Mouse (Mus musculus): ENCODE results near the gene Rpap2. TPM values are rescaled to one million over a fixed set of nuclear protein-coding genes. Genes with fewer than 3 reads are reported as not detected.

The Rpap2 gene
- polyA plus RNA-seq, 1 experiment from 2014 or later, result 15.2 TPM

DNA sequence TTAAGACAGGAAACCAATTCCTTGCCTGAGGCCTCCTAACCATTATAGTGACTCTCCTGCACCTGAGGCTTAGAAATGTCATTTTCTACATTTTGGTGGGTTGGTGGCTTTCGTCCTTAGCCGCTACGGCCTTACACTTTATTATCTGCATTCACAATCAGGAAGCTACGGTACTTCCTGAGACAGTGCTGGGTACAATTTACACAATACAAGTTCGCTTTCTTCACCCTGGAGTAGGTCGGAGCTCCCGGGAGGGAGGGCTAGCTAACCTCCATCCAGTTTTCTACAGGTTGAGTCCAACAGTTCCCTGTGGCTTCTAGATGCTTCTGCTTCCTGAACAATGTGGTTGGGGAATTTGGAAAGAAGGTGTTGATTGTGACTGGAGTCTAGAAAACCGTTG is 101.7 kb downstream of the Rpap2 start:
- Histone ChIP-seq H3K27me3 (ENCODE audit: control insufficient read depth, insufficient read depth, low read length) (no peaks in the 10 kb centered on the region), H3K9me3 (replicated peaks; ENCODE audit: control insufficient read depth, low read length) (0 out of 2 replicates have a peak, but pooled peaks cover 3% of the 10 kb centered on the region), H3K4me1 (ENCODE audit: control insufficient read depth, insufficient read depth, low read length) (peaks cover 2% of the 10 kb centered on the region; the same call in 1 of the 2 replicates), H3K36me3 (ENCODE audit: control insufficient read depth, insufficient read depth) (no peaks in the 10 kb centered on the region), H3K9ac (ENCODE audit: low read length) (no peak overlapping the region), H3K4me2 (ENCODE audit: low read depth, low read length) (no peak overlapping the region), H3K4me3 (ENCODE audit: low read length) (no peak overlapping the region), H3K27ac (ENCODE audit: low read length) (no peak overlapping the region)
- WGBS, result 62% methylated on average over 8 of the region's 8 CpGs
- no peak for ATAC-seq (replicated peaks; ENCODE audit: extremely low read depth, insufficient read depth, low FRiP score)

DNA sequence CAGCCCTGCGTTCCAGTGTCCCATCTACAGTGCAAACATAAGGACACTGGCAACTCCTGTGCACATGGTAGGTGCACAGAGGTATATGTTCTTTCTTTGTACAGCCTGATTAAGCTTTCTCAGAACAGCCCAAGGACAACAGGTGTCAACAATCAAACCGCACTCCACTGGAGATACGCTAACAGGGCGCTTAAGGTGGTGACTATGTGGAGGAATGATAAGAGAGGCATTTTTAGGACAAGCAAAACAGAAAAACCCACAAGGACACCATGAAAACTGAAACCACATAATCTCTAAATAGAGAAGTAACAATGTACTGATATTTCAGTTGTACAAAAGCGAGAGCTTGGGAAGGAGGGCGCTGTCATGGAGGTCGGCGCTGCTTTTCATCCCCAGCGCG is 103.7 kb downstream of the Rpap2 start:
- WGBS, result 53% methylated on average over 10 of the region's 10 CpGs

DNA sequence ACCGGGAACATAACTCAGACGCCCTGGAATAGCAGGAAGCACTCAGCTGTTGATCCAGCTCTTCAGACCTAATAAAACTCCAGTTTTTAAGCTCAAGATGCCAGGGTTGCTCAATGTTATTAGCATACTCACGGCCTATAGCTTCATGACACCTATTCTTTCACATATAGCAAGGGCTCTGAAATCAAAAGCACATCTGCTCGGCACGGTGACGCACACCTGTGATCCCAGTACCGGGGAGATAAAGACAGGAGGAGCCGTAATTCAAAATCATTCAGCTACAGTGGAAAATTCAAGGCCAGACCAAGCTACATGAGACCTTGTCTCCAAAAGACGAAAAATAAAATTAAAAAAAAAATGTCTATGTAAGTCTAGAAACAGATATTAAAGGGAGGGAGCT is 104.5 kb downstream of the Rpap2 start:
- ATAC-seq (replicated peaks; ENCODE audit: extremely low read depth, insufficient read depth, low FRiP score), result no peak
- H3K9ac ChIP-seq (ENCODE audit: low read length), result no peak overlapping the region
- no peaks in the 10 kb centered on the region for H3K9me3 ChIP-seq (replicated peaks; ENCODE audit: control insufficient read depth, low read length)
- no peak overlapping the region for H3K4me3 ChIP-seq (ENCODE audit: low read length)
- no peaks in the 10 kb centered on the region for H3K27me3 ChIP-seq (ENCODE audit: control insufficient read depth, insufficient read depth, low read length)
- no peaks in the 10 kb centered on the region for H3K36me3 ChIP-seq (ENCODE audit: control insufficient read depth, insufficient read depth)
- 81% methylated on average over 9 of the region's 9 CpGs for WGBS
- H3K27ac ChIP-seq (ENCODE audit: low read length), result no peak overlapping the region
- H3K4me1 ChIP-seq (ENCODE audit: control insufficient read depth, insufficient read depth, low read length), result peaks cover 2% of the 10 kb centered on the region; the same call in 1 of the 2 replicates
- H3K4me2 ChIP-seq (ENCODE audit: low read depth, low read length), result no peak overlapping the region

More for the DNA sequence above, 103.7 kb downstream of the Rpap2 start:
- peak; percentile 69 for ATAC-seq (replicated peaks; ENCODE audit: extremely low read depth, insufficient read depth, low FRiP score)
- H3K4me1 ChIP-seq (ENCODE audit: control insufficient read depth, insufficient read depth, low read length), result peaks cover 2% of the 10 kb centered on the region; the same call in 1 of the 2 replicates
- H3K9ac ChIP-seq (ENCODE audit: low read length), result no peak overlapping the region
- H3K4me3 ChIP-seq (ENCODE audit: low read length), result no peak overlapping the region
- H3K4me2 ChIP-seq (ENCODE audit: low read depth, low read length), result peak overlapping the region; percentile 25
- no peak overlapping the region for H3K27ac ChIP-seq (ENCODE audit: low read length)
- no peaks in the 10 kb centered on the region for H3K36me3 ChIP-seq (ENCODE audit: control insufficient read depth, insufficient read depth)
- H3K27me3 ChIP-seq (ENCODE audit: control insufficient read depth, insufficient read depth, low read length), result no peaks in the 10 kb centered on the region
- 0 out of 2 replicates have a peak, but pooled peaks cover 1% of the 10 kb centered on the region for H3K9me3 ChIP-seq (replicated peaks; ENCODE audit: control insufficient read depth, low read length)

DNA sequence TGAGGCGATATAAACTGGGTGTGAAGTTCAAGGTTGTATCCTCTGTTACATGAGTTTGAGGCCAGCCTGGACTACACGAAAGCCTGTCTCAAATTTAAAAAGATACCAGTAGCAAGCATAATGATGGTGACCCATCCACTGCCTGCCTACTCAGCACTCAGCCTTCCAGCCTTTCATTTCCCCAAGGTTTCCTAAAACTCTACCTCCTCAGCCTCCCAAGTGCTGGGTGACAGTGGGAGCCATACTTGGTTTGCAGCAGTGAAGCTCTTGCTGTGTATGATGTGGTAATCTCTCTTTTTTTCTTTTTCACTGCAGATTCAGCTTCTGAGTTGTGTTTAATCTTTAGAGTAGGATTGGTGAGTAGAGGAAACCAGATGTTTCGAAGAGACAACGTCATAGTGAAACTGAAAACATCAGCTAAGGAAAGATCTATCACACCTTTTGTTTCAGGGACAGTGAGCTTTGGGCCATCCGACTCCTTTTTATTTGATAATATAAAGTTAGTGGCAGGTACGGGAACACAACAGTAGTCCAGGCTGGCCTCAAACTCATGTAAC is 106.1 kb downstream of the Rpap2 start:
- Histone ChIP-seq H3K27ac (ENCODE audit: low read length) (no peak overlapping the region), H3K4me2 (ENCODE audit: low read depth, low read length) (no peak overlapping the region), H3K4me1 (ENCODE audit: control insufficient read depth, insufficient read depth, low read length) (peaks cover 2% of the 10 kb centered on the region; the same call in 1 of the 2 replicates), H3K36me3 (ENCODE audit: control insufficient read depth, insufficient read depth) (no peaks in the 10 kb centered on the region), H3K4me3 (ENCODE audit: low read length) (no peak overlapping the region), H3K27me3 (ENCODE audit: control insufficient read depth, insufficient read depth, low read length) (no peaks in the 10 kb centered on the region), H3K9me3 (replicated peaks; ENCODE audit: control insufficient read depth, low read length) (no peaks in the 10 kb centered on the region), H3K9ac (ENCODE audit: low read length) (no peak overlapping the region)
- WGBS, result 79% methylated on average over 6 of the region's 6 CpGs
- 0 out of 2 replicates have a peak, but pooled peaks have one; percentile 33 for ATAC-seq (replicated peaks; ENCODE audit: extremely low read depth, insufficient read depth, low FRiP score)

DNA sequence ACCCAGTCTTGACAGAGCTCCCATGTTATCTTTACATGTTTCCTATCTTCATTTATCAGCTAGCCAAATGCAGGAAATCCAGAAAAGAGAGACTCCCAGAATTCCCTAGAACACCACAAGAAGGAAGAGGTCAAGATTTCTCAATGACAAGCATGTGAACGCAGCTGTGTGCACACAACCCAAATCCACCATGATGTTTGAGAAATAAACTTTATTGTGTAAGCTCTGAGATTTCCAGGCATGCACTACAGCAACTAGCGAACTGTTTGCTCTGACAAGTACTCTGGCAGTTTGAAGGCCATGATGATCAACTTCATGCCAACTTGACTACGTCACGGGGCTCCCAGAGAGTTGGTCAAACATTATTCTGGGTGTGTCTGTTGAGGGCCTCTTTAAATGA is 108.6 kb downstream of the Rpap2 start:
- no peak overlapping the region for H3K4me2 ChIP-seq (ENCODE audit: low read depth, low read length)
- H3K27me3 ChIP-seq (ENCODE audit: control insufficient read depth, insufficient read depth, low read length), result no peaks in the 10 kb centered on the region
- H3K36me3 ChIP-seq (ENCODE audit: control insufficient read depth, insufficient read depth), result no peaks in the 10 kb centered on the region
- peaks cover 2% of the 10 kb centered on the region; the same call in 1 of the 2 replicates for H3K4me1 ChIP-seq (ENCODE audit: control insufficient read depth, insufficient read depth, low read length)
- no peak overlapping the region for H3K4me3 ChIP-seq (ENCODE audit: low read length)
- no peak overlapping the region for H3K9ac ChIP-seq (ENCODE audit: low read length)
- no peaks in the 10 kb centered on the region for H3K9me3 ChIP-seq (replicated peaks; ENCODE audit: control insufficient read depth, low read length)
- ATAC-seq (replicated peaks; ENCODE audit: extremely low read depth, insufficient read depth, low FRiP score), result no peak
- H3K27ac ChIP-seq (ENCODE audit: low read length), result no peak overlapping the region
- 77% methylated on average over 4 of the region's 4 CpGs for WGBS

DNA sequence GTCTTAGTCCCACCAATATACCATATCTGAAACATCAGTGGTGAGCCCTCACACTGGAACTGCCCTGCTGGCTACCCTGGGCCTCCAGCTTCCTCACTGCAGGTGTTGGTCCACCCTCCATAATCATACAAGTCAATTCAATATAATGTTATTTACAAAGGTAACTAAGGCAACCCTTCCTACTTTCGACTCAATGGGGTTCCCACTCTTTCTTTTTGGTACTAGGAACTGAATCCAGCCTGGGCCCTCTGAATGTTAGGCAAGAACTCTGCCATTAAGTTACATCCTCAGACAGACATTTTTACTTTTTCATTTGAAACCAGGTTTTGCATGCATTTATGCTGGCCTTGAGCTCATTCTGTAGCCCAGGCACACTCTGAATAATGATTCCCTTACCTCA is 109.1 kb downstream of the Rpap2 start:
- no peak overlapping the region for H3K4me3 ChIP-seq (ENCODE audit: low read length)
- no peak overlapping the region for H3K9ac ChIP-seq (ENCODE audit: low read length)
- no peaks in the 10 kb centered on the region for H3K36me3 ChIP-seq (ENCODE audit: control insufficient read depth, insufficient read depth)
- H3K4me2 ChIP-seq (ENCODE audit: low read depth, low read length), result no peak overlapping the region
- 67% methylated on average over 1 of the region's 1 CpGs for WGBS
- H3K27ac ChIP-seq (ENCODE audit: low read length), result no peak overlapping the region
- no peaks in the 10 kb centered on the region for H3K9me3 ChIP-seq (replicated peaks; ENCODE audit: control insufficient read depth, low read length)
- no peaks in the 10 kb centered on the region for H3K27me3 ChIP-seq (ENCODE audit: control insufficient read depth, insufficient read depth, low read length)
- H3K4me1 ChIP-seq (ENCODE audit: control insufficient read depth, insufficient read depth, low read length), result 0 out of 2 replicates have a peak, but pooled peaks cover 2% of the 10 kb centered on the region
- no peak for ATAC-seq (replicated peaks; ENCODE audit: extremely low read depth, insufficient read depth, low FRiP score)

DNA sequence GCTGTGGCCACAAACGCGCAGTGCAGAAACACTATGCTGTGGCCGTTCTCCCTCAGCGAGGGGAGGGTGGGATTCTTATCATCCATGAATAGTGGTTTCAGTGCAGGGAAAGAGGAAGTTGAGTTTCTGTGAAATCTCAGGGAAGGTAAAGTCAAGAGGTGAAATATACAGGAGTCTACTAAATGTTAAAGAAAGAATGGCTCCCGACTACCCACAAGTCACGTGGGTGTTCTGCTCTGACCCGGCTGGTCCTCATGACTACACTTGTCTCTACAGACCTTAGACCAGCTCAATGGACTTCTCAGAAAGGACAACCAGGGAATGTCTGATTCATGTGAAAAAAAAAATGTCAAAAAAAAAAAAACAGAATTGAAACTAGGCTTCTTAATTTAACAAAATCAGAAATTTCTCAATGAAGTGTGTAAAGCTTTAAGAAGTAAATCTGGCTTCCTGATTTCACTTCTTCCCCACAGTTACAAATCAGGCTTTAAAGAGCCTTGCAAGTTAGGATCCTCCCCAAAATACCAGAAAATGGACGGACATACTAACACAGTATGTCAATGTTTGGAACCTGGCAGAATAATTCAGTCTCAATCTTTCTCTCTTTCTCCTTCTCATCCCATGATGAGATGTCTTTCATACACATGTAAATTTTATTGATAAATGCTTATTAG is 111.1 kb downstream of the Rpap2 start:
- Histone ChIP-seq H3K27ac (ENCODE audit: low read length) (no peak overlapping the region), H3K36me3 (ENCODE audit: control insufficient read depth, insufficient read depth) (no peaks in the 10 kb centered on the region), H3K9ac (ENCODE audit: low read length) (no peak overlapping the region), H3K9me3 (replicated peaks; ENCODE audit: control insufficient read depth, low read length) (no peaks in the 10 kb centered on the region), H3K4me2 (ENCODE audit: low read depth, low read length) (no peak overlapping the region), H3K27me3 (ENCODE audit: control insufficient read depth, insufficient read depth, low read length) (no peaks in the 10 kb centered on the region), H3K4me3 (ENCODE audit: low read length) (no peak overlapping the region), H3K4me1 (ENCODE audit: control insufficient read depth, insufficient read depth, low read length) (no peaks in the 10 kb centered on the region)
- no peak for ATAC-seq (replicated peaks; ENCODE audit: extremely low read depth, insufficient read depth, low FRiP score)
- WGBS, result 72% methylated on average over 8 of the region's 8 CpGs

Other genes with a start within 250 kb of the Rpap2 start
- 1.5 and 1.6 TPM in 2 replicates for gene Ephx4, start 194.6 kb upstream of the Rpap2 start, polyA plus RNA-seq (2015; fragmentation: Nextera tagmentation; extraction: Ambion mirVana)
- gene Lpcat2b, start 165.8 kb upstream of the Rpap2 start, polyA plus RNA-seq (2015; fragmentation: Nextera tagmentation; extraction: Ambion mirVana), result not detected in 2 replicates
- gene Btbd8, start 159.4 kb upstream of the Rpap2 start, polyA plus RNA-seq (2015; fragmentation: Nextera tagmentation; extraction: Ambion mirVana), result 3.2 TPM in 2 replicates
- gene Gm42669, start 89.8 kb upstream of the Rpap2 start, polyA plus RNA-seq (2015; fragmentation: Nextera tagmentation; extraction: Ambion mirVana), result 0.21 and 0.30 TPM in 2 replicates
- 0.04 and 0.07 TPM in 2 replicates for gene 1700028K03Rik, start 62.7 kb upstream of the Rpap2 start, polyA plus RNA-seq (2015; fragmentation: Nextera tagmentation; extraction: Ambion mirVana)
- gene Glmn, start 515 bp downstream of the Rpap2 start, polyA plus RNA-seq (2015; fragmentation: Nextera tagmentation; extraction: Ambion mirVana), result 15.8 and 17.4 TPM in 2 replicates
- gene Gfi1, start 128.7 kb downstream of the Rpap2 start, polyA plus RNA-seq (2015; fragmentation: Nextera tagmentation; extraction: Ambion mirVana), result 0.94 and 3.0 TPM in 2 replicates
- 0.14 and 0.35 TPM in 2 replicates for gene Ube2d2b, start 232.7 kb downstream of the Rpap2 start, polyA plus RNA-seq (2015; fragmentation: Nextera tagmentation; extraction: Ambion mirVana)

Measured in heart, embryonic 16.5 days (tissue).